Mouse (Mus musculus): ENCODE measurements around the gene Zcchc10. TPM values are rescaled to one million over a fixed set of nuclear protein-coding genes. Genes with fewer than 3 reads are reported as not detected.

The Zcchc10 gene
- polyA plus RNA-seq, 1 experiment from 2014 or later = 31.4 TPM

- DNase-seq (ENCODE audit: low spot score) (no peak), ATAC-seq (replicated peaks; ENCODE audit: insufficient number of reproducible peaks, low FRiP score, low TSS enrichment, low read depth) (no peak)
- Histone ChIP-seq H3K4me2 (ENCODE audit: low read depth, low read length) (no peak overlapping the region), H3K27ac (replicated peaks; ENCODE audit: low read depth, low read length) (no peak overlapping the region), H3K36me3 (replicated peaks; ENCODE audit: control insufficient read depth, insufficient read depth, low read depth, low read length) (no peaks in the 10 kb centered on the region), H3K4me3 (ENCODE audit: low read depth, low read length) (no peak overlapping the region), H3K4me1 (ENCODE audit: control insufficient read depth, insufficient read depth, low read length) (no peaks in the 10 kb centered on the region), H3K9me3 (replicated peaks; ENCODE audit: control insufficient read depth, low read length) (no peaks in the 10 kb centered on the region), H3K27me3 (ENCODE audit: control insufficient read depth, insufficient read depth, low read length) (no peaks in the 10 kb centered on the region), H3K9ac (replicated peaks; ENCODE audit: low read length) (no peak overlapping the region)
- 91% methylated on average over 5 of the region's 5 CpGs for WGBS
Measured at GRCm38 (mm10) chr11:53358504-53359155, 34.2 kb downstream of the Zcchc10 start.

DNA sequence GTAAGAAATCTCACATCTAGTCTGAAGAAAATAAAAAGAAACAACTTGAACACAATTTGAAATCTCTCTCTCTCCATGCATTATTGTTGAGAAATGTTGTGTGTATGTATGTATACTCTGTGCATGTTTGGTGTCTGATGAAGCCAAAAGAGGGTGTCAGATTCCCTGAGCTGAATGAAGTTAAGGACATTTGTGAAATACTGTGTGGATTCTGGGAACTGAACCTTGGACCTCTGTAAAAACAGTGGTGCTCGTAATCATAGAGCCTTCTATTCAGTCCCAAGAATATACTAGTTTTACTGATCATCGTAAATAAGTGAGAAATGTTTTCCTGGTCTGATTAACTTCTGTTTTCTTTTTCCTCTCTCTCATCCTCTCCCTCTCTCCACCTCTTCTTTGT lies 42.6 kb downstream of the Zcchc10 start:
- no peak for ATAC-seq (replicated peaks; ENCODE audit: insufficient number of reproducible peaks, low FRiP score, low TSS enrichment, low read depth)
- no peak for DNase-seq (ENCODE audit: low spot score)
- Histone ChIP-seq H3K4me1 (ENCODE audit: control insufficient read depth, insufficient read depth, low read length) (no peaks in the 10 kb centered on the region), H3K36me3 (replicated peaks; ENCODE audit: control insufficient read depth, insufficient read depth, low read depth, low read length) (peaks cover 2% of the 10 kb centered on the region; the same call in 1 of the 2 replicates), H3K9ac (replicated peaks; ENCODE audit: low read length) (no peak overlapping the region), H3K9me3 (replicated peaks; ENCODE audit: control insufficient read depth, low read length) (no peaks in the 10 kb centered on the region), H3K4me3 (ENCODE audit: low read depth, low read length) (no peak overlapping the region), H3K27ac (replicated peaks; ENCODE audit: low read depth, low read length) (no peak overlapping the region), H3K4me2 (ENCODE audit: low read depth, low read length) (no peak overlapping the region), H3K27me3 (ENCODE audit: control insufficient read depth, insufficient read depth, low read length) (no peaks in the 10 kb centered on the region)
- WGBS = 92% methylated on average over 2 of the region's 2 CpGs

GRCm38 (mm10) chr11:53378918-53379317 lies 54.4 kb downstream of the Zcchc10 start:
- 90% methylated on average over 1 of the region's 1 CpGs for WGBS
- no peaks in the 10 kb centered on the region for H3K9me3 ChIP-seq (replicated peaks; ENCODE audit: control insufficient read depth, low read length)
- no peaks in the 10 kb centered on the region for H3K36me3 ChIP-seq (replicated peaks; ENCODE audit: control insufficient read depth, insufficient read depth, low read depth, low read length)

More at GRCm38 (mm10) chr11:53378918-53379317, 54.4 kb downstream of the Zcchc10 start:
- no peak overlapping the region for H3K4me2 ChIP-seq (ENCODE audit: low read depth, low read length)
- DNase-seq (ENCODE audit: low spot score) = no peak
- no peak overlapping the region for H3K4me3 ChIP-seq (ENCODE audit: low read depth, low read length)
- no peak overlapping the region for H3K27ac ChIP-seq (replicated peaks; ENCODE audit: low read depth, low read length)
- no peaks in the 10 kb centered on the region for H3K27me3 ChIP-seq (ENCODE audit: control insufficient read depth, insufficient read depth, low read length)
- no peak for ATAC-seq (replicated peaks; ENCODE audit: insufficient number of reproducible peaks, low FRiP score, low TSS enrichment, low read depth)
- H3K4me1 ChIP-seq (ENCODE audit: control insufficient read depth, insufficient read depth, low read length) = no peaks in the 10 kb centered on the region
- no peak overlapping the region for H3K9ac ChIP-seq (replicated peaks; ENCODE audit: low read length)

Other genes with a start within 250 kb of the Zcchc10 start
- gene Hspa4, start 24.2 kb upstream of the Zcchc10 start, polyA plus RNA-seq (2014; fragmentation: Nextera tagmentation; extraction: Ambion mirVana) = 123 and 148 TPM in 2 replicates
- 37.5 and 38.5 TPM in 2 replicates for gene Aff4, start 26.2 kb downstream of the Zcchc10 start, polyA plus RNA-seq (2014; fragmentation: Nextera tagmentation; extraction: Ambion mirVana)
- gene Leap2, start 98.5 kb downstream of the Zcchc10 start, polyA plus RNA-seq (2014; fragmentation: Nextera tagmentation; extraction: Ambion mirVana) = not detected in 2 replicates
- gene Uqcrq, start 106.2 kb downstream of the Zcchc10 start, polyA plus RNA-seq (2014; fragmentation: Nextera tagmentation; extraction: Ambion mirVana) = 520 and 550 TPM in 2 replicates
- gene Gdf9, start 106.3 kb downstream of the Zcchc10 start, polyA plus RNA-seq (2014; fragmentation: Nextera tagmentation; extraction: Ambion mirVana) = 0.84 and 1.3 TPM in 2 replicates
- gene Gm10447, start 132.4 kb downstream of the Zcchc10 start, polyA plus RNA-seq (2014; fragmentation: Nextera tagmentation; extraction: Ambion mirVana) = 0.14 TPM in 1 of 2 replicates, not detected in the other
- 2.3 and 3.3 TPM in 2 replicates for gene Shroom1, start 132.5 kb downstream of the Zcchc10 start, polyA plus RNA-seq (2014; fragmentation: Nextera tagmentation; extraction: Ambion mirVana)
- gene Gm9837, start 145.8 kb downstream of the Zcchc10 start, polyA plus RNA-seq (2014; fragmentation: Nextera tagmentation; extraction: Ambion mirVana) = not detected in 2 replicates
- gene Gm9945, start 155.5 kb downstream of the Zcchc10 start, polyA plus RNA-seq (2014; fragmentation: Nextera tagmentation; extraction: Ambion mirVana) = not detected in 2 replicates
- 1.5 and 2.3 TPM in 2 replicates for gene Sowaha, start 155.6 kb downstream of the Zcchc10 start, polyA plus RNA-seq (2014; fragmentation: Nextera tagmentation; extraction: Ambion mirVana)
- 17.3 and 20.6 TPM in 2 replicates for gene Sept8, start 194.6 kb downstream of the Zcchc10 start, polyA plus RNA-seq (2014; fragmentation: Nextera tagmentation; extraction: Ambion mirVana)
- gene Kif3a, start 242.7 kb downstream of the Zcchc10 start, polyA plus RNA-seq (2014; fragmentation: Nextera tagmentation; extraction: Ambion mirVana) = 71.6 and 86.4 TPM in 2 replicates

Data from embryonic facial prominence, embryonic 11.5 days (tissue).